Mouse (Mus musculus): Measurements from ENCODE around the gene Ube2r2.

Gene Ube2r2

DNA sequence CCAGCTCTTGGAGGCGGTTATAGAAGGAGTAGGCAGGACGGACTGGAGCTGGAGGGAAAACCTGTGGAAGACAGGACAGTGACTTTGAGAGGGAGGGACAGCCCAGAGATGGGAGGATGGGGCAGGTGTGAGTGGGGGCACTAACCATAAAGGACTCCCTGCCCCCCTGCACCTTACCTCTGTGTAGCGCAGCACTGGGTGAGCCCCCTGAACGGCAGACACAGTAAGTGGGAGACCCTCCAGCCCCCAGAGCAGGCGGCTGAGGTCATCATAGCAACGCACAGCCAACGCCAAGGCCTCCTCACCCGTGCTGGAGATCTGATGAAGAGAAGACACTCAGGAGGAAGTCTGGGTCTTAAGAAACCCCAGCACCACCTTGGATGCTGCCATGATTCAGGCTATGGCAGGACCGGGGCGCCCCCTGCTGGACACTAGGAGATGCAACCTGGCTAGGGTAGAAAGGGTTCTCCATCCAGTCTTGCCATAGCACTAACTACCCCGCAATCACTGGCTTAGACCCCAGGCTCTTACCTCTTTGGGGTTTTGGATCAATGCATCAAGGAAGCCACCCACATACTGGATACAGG lies 16.7 kb upstream of the Ube2r2 start:
- peak; percentile 69 to 89 for DNase-seq (ENCODE audit: low spot score in 2 of 2)

DNA sequence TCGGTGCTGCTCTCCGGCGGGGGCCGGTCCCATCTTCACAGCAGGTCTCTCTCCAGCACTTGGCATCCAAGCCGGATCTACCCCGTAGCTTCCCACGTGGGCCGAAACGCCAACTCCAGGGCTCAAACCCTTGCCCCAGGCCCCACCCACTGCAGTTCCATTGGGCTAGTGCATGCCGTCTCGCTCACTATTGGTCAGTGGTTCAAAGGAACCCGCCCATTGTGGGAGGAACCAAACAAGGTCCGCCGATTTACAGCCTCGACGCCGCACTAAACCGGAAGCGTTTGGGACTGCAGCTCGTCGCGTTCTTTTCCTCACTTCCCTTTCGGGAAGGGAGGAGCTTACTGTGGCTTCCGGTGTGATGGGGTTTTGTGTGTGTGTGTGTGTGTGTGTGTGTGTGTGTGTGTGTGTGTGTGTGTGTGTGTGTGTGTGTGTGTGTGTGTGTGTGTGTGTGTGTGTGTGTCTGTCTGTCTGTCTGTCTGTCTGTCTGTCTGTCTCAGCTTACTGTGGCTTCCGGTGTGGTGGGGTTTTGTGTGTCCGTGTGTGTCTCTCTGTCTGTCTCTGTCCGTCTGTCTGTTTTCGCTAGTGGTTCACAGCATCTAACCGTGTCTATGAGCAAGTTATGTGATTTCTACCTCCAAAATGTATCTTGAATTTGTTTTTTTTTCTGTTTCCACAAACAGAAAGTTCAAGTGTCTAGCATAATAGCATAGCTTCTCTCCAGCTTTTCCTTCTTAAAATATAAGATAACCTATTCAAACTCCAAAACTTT lies 11.2 kb upstream of the Ube2r2 start, which contains the start of gene Nol6:
TSS of gene Nol6 (minus strand) at position 276 of the 772 bp plus-strand sequence.
- peak; percentile 92 to 97 for DNase-seq (ENCODE audit: low spot score in 2 of 2)

DNA sequence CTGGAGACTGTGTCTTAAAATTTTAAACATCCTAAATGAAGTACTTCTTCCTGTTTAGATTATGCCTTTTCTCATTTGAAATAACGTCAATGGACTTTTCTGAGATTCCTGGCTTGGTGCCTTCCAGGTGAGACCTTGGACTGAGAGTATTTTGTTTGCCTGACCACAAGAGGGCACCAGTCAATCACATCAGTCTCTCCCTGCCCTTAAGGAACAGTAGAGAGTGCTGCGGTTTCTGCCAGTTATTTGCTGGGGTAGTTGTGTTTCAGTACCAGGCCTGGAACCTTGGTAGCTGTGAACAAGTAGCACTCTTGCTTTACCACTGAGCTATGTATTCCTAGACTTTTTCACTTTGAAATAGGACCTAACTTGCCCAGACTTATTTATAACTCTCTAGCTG lies 6.1 kb upstream of the Ube2r2 start:
- DNase-seq (ENCODE audit: low spot score in 2 of 2): peak; percentile 69 to 83

DNA sequence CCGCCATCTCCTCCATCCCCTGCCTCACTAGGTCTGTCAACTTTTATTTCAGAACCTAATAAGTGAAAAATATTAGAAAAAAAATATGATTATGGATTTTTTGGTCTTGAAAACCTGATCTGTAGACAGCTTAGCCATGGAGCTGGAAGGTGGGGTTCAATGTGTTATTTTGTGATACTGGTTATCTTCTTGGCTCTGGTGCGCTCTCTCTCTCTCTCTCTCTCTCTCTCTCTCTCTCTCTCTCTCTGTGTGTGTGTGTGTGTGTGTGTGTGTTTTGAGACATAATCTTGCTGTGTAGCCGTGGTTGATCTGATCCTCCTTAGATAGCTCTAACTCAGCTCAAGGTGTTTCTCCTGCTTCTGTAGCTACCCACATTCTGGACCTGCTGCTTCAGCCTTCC lies 5.7 kb upstream of the Ube2r2 start:
- DNase-seq (ENCODE audit: low spot score in 2 of 2): peak in 1 of 2 experiments; percentile 51

DNA sequence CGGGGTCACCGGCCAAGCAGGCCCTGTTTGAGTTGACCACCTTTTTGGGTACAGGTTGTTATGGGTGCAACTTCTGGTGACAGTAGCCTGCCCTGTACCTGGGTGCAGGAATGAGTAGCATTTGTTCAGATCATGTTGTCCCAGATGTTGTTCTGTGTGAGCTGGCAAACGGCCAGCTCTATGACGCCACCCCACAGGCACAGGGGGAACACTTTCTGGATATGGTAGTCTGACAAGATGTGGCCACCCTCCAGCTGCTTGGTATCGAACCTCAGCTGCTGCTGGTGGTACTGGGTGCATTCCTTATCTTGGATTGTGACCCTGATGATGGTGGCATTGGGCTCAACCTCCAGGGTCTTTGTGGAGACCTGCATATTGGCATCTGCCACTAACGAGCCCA lies 3.1 kb upstream of the Ube2r2 start:
- peak; percentile 60 to 65 for DNase-seq (ENCODE audit: low spot score in 2 of 2)

DNA sequence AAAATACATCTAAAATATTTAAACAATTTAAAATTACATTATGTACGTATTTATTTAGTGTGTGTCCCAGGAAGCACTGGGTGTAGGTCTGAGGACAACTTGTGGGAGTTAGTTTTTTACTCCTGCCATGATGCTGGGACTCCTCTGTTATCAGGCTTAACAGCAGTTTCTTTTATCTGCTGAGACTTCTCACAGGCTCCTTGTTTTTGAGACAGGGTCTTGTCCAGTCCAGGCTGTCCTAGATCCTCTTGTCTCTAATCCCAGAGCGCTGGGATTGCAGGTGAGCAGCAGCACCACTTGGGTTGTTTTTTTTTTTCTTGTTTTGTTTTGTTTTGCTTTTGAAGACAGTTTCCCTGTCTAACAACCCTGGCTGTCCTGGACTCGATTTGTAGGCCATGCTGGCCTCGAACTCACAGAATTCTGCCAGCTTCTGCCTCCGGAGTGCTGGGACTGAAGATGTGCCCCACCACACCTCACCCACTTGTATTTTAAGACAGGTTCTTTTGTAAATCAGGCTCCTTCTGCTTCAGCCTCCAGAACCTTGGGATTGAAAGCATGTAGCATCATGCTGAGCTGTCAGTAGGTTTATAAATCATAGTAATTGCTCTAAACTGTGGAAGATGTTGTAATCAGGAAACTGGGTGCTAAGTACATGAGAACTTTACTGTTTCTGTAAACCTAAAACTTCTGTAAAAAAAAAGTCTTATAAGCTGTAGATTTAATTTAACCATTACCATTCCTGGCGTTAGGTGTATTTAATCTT lies 1.8 kb upstream of the Ube2r2 start:
- DNase-seq (ENCODE audit: low spot score in 2 of 2): peak; percentile 42 to 43

DNA sequence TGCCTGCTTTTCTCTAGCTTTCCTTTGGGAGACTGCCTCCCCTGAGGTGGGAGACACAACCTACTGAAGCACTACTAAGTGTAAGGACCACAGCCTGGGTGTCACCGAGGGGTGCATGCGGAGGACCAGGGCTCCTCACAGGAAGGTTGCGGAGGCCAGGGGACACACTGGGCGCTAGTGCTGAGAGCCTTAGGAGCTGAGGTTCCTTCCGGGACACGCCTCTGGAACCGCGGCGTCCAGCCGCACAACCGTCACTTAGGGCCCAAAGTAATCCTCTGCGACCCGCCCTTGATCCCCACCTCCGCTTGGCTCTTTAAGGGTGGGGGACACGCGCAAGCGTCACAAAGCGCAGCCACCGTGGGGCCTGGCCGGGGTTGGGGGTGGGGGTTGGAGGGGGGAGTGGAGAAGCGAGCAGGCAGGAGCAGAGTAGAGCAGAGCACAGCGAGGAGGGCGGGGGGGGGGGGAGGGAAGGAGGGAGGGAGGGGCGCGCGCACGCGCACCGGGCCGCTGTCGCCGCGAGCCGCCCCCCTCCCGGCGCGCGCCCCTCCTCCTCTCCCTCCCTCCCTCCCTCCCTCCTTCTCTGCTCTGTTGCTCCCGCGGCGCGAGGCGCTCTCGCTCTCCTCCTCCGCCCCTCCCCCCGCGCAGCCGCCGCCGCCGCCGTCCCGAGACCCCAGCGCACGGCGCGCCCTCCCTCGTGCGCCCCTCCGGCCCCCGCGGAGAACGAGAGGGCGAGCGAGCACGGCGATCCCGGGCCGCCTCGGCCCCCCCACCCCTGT lies 420 bp upstream of the Ube2r2 start:
- DNase-seq (ENCODE audit: low spot score in 2 of 2): peak; percentile 82 to 85

DNA sequence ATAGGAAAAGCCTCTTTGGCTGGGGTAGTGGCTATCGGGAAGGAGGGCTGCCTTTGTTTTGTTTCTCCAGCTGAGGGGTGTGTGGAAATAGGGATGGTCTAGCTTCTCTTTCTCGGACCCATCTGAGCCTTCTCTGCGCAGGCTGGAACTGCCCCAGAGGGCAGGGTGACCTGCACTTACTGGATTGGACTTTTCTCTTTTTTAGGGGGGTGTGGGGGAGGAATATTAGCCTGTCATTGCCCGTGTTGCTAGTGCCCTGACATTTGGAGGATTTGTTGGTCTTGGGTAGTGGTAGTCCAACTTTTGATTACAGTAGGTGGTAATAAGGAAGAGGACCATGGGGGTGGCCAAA lies 887 bp downstream of the Ube2r2 start:
- peak; percentile 59 to 68 for DNase-seq (ENCODE audit: low spot score in 2 of 2)

DNA sequence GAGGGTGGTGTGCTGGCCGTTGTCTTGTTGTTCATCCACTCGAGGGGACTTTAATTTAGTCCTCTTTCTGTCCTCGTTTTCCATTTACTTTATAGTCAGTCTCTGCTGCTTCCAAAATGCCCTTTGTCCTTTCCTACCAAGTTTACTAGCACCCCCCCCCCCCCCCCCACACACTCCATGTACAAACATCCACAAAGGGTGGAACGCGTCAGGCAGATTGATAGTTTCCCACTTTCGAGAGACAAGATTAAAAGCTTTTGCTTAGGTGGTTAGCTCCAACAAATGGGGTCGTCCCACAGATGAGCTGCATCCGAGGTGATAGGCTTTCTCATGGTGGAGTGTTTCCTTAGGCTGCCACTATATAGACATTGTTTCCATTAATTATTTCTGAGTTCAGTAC lies 1.3 kb downstream of the Ube2r2 start:
- no peak for DNase-seq (ENCODE audit: low spot score in 2 of 2)

DNA sequence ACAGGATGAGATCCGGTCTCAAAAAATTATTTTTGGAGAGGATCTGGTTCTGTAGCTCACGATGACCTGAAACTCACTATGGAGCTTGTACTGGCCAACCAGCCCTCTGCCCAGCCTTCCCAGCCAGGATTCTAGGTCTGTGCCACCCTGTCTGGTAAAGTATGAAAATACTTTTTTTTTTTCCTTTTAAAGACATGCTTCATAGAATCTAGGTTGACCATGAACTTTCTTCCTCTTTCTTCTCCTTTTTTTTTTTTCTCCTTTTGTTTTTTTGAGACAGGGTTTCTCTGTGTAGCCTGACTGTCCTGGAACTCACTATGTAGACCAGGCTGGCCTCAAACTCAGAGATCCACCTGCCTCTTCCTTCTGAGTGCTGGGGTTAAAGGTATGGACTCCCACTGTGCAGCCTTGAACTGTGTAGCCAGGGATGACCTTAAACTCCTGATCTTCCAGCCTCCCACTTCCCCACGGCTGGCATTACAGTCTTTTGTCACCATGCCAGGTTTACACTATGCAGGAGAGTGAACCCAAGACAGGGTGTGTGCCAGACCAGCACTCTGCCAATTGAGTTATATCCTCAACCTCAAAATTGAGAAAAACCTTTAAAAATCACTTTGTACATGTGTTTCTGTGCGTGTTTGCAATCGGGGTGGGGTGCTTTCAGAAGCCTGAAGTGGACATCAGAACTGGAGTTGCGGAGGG lies 4.8 kb downstream of the Ube2r2 start:
- DNase-seq (ENCODE audit: low spot score in 2 of 2): no peak

DNA sequence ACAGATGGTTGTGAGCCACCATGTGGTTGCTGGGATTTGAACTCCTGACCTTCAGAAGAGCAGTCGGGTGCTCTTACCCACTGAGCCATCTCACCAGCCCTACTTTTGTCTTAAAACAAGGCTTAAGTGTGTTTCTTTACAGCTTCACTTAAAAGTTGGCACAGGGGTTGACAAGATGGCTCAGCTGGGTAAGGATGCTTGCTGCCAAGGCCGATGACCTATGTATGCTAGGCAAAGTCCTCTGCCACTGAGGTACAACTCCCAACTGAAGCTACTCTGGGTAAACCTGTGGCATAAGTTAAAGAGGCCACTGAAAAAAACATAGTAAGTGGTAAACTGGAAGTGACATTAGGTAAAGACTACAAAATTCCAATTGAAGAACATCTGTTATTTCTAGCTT lies 7.1 kb downstream of the Ube2r2 start:
- DNase-seq (ENCODE audit: low spot score in 2 of 2): no peak

DNA sequence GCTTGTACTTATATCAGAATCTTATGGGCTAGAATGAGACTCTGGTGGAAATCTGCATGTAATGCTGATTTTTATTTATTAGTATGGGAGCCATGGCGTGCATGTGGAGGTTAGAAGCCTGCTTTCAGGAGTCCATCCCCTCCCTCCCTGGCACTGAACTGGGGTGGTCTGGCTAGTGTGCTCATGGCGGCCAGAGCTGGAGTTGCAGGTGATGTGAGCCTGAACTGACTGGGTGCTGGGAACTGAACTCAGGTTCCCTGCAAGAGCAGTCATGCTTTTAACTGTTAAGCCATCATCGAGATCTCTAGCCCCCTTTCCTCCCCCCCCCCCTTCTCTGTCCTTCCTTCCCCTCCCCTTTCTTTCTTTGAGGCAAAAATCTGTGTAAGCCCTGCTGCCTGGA lies 14.3 kb downstream of the Ube2r2 start:
- DNase-seq (ENCODE audit: low spot score in 2 of 2): no peak

DNA sequence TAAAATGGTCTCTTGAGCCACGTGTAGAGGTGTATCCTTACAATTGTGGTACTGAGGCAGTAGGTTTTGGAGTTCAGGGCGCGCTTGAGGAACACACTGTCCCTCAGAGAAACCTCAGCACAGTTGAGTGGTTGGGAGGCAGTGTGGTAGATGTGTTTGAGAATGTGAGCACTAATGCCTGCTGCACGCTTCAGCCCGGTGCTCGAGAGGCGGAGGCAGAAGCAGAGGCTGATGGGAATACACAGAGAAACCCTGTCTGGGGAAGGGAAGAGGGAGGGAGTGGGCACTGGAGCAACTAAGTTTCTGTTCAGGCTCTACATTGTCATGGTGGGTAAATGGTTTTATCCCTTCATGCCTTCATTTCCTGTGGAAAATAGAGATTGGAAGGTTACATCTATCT lies 15.6 kb downstream of the Ube2r2 start:
- DNase-seq (ENCODE audit: low spot score in 2 of 2): no peak

DNA sequence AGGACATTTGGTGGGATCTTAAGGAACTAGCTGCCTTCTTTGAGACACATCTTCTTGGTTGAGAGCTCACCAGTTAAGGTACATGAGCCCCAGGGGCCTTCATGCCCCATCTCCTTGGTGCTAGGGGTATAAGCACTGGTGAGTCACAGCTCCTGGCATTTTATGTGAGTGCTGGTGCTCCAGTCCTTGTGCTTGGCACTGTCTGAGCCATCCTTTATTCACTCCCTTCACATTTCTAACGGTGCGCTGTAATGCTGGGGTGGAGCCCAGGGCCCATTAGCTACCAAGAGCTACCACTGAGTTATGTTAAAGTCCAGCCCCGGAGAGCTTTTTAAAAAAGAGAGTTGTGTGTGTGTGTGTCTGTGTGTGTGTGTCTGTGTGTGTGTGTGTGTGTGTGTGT lies 17.6 kb downstream of the Ube2r2 start:
- DNase-seq (ENCODE audit: low spot score in 2 of 2): no peak

DNA sequence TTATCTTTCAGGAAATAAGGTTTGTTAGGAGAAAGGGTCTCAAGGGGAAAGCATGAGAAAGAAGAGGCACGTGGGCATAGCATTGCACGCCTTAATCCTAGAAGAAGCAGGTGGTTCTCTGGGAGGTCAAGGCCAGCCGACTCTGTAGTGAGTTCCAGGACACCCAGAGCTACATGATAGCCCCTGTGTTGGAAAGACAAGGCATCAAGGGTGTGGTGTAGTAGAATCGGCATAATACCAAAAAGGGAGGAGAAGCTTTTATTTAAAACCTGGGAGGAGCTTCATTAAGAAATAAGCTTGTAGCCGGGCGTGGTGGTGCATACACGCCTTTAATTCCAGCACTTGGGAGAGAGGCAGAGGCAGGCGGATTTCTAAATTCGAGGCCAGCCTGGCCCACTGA lies 21.4 kb downstream of the Ube2r2 start:
- no peak for DNase-seq (ENCODE audit: low spot score in 2 of 2)

DNA sequence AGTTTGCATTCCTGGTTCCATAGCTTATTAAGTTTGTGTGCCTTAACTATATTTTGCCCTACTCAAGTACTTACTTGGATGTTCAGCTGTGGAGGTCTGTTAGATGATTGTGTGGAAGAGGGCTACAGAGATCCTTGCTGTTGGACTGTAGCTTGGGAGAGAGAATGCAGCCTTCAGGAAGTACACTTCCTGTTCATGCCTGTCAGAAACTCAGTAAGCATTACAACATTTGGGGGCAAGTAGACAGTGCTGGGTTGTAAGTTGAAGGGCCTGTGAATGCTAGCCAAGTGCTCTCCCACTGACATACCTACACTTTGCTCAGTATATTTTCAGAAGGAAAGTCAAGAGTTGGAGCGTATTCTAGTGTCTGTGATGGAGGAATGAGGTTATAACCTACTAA lies 22.7 kb downstream of the Ube2r2 start:
- no peak for DNase-seq (ENCODE audit: low spot score in 2 of 2)

DNA sequence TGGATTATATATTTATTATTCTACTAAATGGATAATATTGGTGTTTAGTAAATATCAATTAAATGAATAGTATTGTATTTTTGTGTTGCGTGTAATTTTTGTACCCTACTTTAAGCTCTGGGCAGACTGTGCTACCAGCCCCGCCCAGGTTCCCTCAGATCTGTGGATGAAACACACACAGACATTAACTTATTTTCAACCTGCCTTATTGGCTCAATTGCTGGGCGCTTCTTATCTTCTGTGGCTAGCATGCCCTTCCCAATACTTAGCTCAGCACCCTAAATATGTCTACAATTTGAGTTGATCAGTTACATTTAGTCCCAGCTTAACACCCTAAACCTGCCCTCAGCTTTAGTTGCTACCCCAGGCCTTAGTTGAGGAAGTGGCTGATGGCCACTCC lies 25.7 kb downstream of the Ube2r2 start:
- peak in 1 of 2 experiments; percentile 24 for DNase-seq (ENCODE audit: low spot score in 2 of 2)

DNA sequence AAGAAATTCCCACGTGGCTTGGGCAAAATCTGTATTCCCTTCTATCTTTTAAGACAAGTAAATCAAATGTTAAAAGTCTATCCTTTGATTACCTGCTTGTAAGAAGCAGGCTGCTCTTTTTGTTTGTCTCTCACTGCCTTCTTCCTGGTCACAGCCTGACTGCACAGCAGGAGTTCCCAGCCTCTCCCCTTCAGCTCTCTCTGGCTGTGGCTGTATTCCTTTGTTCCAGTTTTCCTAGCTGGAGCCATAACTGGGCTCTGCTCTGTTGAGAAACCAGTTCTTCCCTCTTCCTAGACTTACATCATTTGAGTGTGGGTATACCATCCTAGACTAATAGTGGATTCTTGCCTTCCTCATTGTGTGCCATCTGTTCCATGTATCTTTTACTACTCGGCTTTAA lies 29.4 kb downstream of the Ube2r2 start:
- no peak for DNase-seq (ENCODE audit: low spot score in 2 of 2)

DNA sequence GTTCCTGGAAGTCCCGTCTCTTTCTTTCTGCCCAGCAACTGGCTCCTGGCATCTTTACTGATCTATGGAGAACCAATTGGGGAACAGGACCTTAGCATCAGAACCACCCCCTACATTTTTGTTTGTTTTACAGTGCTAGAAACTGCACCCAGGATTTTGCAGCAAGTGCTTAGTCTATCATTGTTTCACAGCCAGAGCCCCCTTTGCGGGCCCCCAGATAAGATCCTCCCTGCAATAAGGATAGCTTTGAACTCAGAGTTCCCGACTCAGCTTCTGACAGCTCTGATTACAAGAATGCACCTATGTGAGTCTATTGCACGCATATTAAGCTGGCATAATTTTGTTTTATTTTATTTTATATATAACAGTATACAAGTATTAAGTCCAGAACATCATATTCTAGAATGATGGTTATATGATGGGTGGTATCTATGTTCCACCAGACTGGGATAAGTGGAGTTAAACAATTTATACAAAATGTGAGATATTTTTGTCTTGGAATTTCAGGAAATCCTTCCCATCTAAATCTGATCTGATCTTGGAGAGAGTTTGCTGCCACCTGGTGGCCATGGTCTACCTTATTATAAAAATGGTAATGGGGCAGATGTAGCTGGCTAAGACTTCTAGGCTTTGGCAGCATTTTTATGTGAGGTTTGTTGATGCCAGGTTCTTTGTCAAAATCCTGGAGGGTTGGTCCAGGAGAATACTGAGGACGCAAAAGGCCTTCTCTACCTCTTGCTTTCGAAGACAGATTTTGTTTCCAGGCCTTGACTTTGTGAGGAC lies 30.3 kb downstream of the Ube2r2 start:
- DNase-seq (ENCODE audit: low spot score in 2 of 2): peak; percentile 73 to 82

DNA sequence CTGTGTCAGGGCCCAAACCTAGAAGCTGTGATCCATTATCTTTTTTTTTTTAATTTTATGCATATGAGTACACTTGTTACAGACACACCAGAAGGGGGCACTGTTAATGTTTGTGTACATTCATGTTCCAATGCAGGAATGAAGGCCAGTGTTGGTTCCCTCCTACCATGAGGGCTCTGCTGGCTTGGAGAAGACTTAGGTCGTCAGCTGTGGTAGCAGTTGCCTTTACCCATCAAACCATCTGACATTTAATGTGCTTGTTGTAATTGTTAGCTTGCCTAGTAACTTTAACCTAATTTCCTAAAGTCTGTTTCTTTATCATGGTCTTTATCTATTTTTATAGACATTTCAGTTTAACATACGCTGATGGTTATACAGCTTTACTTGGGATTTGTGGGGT lies 35.4 kb downstream of the Ube2r2 start:
- DNase-seq (ENCODE audit: low spot score in 2 of 2): no peak

DNA sequence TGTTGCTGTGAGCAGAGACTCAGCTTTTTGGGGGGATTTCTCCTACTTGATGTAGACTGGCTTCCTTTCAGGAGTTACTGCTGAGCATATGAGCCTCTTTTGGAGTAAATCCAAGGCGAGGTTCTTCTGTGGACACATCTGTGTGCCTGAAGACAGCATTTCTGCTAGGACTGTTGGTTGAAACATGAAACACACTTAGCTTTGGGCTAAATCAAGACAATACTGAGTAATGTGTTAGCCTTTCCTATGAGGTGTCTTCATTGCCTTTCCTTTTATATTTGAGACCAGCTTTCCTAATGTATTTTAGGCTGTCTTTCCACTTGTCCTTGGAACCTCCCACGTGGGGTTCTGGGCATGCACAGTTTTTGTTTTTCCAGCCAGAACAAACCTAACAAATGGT lies 39.1 kb downstream of the Ube2r2 start:
- no peak for DNase-seq (ENCODE audit: low spot score in 2 of 2)

Data from spleen, postnatal 10 days (tissue).